Mouse (Mus musculus) olfactory bulb, adult 2 months (tissue): ENCODE results near the gene Cntrl.

Experiments
- CTCF ChIP-seq: fragments of 200-500 bp; IDR thresholded peaks from 2 replicates; pipeline ENCODE4 v1.5.1; 2012; ENCODE audit warnings: low read depth, mild to moderate bottlenecking, low read length, moderate library complexity; ENCODE audit not compliant: insufficient read depth
- POLR2A ChIP-seq: fragments of 200-500 bp; IDR thresholded peaks from 2 replicates; pipeline ENCODE4 v1.6.1; 2012; ENCODE audit warnings: mild to moderate bottlenecking, low read depth, low read length, moderate library complexity; ENCODE audit not compliant: insufficient read depth

DNA sequence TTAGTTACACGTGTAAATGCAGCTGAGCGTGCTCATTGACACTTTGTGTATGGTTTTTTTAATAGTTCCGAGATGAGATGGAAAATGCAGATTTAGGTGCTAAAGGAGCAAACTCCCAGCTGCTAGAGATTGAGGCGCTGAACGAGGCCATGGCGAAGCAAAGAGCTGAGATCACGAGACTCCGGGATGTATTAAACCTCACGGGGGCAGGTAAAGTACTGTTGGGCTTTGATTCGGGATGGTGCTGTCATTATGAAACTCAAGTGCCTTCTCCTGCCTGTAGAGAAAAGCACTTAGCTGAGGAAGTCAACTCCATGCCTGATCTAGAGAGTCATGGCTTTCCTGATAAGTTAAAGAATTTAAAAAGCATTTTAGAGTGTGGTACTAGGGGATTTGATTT, 39.5 kb downstream of the Cntrl start:
- no peak for TF ChIP-seq CTCF
- TF ChIP-seq POLR2A = no peak
